ENCODE assay signal across 9 mouse cellular contexts in genomic region chr7:97429705-97430104, GRCm38 (mm10). TPM values are rescaled to one million over a fixed set of nuclear protein-coding genes. Genes with fewer than 3 reads are reported as not detected.
A peak's percentile ranks its signal among the peaks of the same experiment; 100 is the strongest.
DNase-seq lines count a peak whose midpoint lies in the region; ATAC-seq and TF ChIP-seq lines count a peak whose summit lies in the region.
"Had no signal": no experiment of that assay in that cellular context is flagged by ENCODE, and none has a peak within 500 bp of the region (broad histone marks: within the 10 kb centered on the region; RNA-seq: fewer than 3 reads in every experiment).

No protein-coding gene starts in this region.

- no peak overlapping the region for H3K4me3 ChIP-seq in lung, embryonic 14.5 days (ENCODE audit: low read depth, low read length)
- H3K4me3 ChIP-seq in hindbrain, embryonic 16.5 days (ENCODE audit: low read length), result no peak overlapping the region
- H3K4me3 ChIP-seq in stomach, embryonic 16.5 days (replicated peaks; ENCODE audit: low read length), result no peak overlapping the region
- H3K4me3 ChIP-seq: limb, embryonic 15.5 days had no signal

- H3K9ac ChIP-seq in lung, embryonic 14.5 days, result no peak overlapping the region
- no peak overlapping the region for H3K9ac ChIP-seq in hindbrain, embryonic 16.5 days (ENCODE audit: low read depth, low read length)
- H3K9ac ChIP-seq in stomach, embryonic 16.5 days (ENCODE audit: low read length), result no peak overlapping the region
- H3K9ac ChIP-seq: limb, embryonic 15.5 days had no signal

- H3K27ac ChIP-seq in lung, embryonic 14.5 days (ENCODE audit: low read depth), result no peak overlapping the region
- H3K27ac ChIP-seq in hindbrain, embryonic 16.5 days (ENCODE audit: low read depth, low read length), result no peak overlapping the region; the same call in 1 of the 2 replicates
- H3K27ac ChIP-seq in stomach, embryonic 16.5 days (ENCODE audit: low read length), result peak overlapping the region; percentile 78
- H3K27ac ChIP-seq: limb, embryonic 15.5 days had no signal

- H3K9me3 ChIP-seq in lung, embryonic 14.5 days (ENCODE audit: low read depth, low read length), result no peaks in the 10 kb centered on the region
- no peaks in the 10 kb centered on the region for H3K9me3 ChIP-seq in hindbrain, embryonic 16.5 days (ENCODE audit: control insufficient read depth, low read length)
- no peaks in the 10 kb centered on the region for H3K9me3 ChIP-seq in stomach, embryonic 16.5 days (replicated peaks; ENCODE audit: control insufficient read depth, low read length)
- H3K9me3 ChIP-seq: limb, embryonic 15.5 days had no signal

- 2% methylated on average over 5 of the region's 5 CpGs for WGBS in lung, embryonic 14.5 days
- 0% methylated on average over 5 of the region's 5 CpGs for WGBS in hindbrain, embryonic 16.5 days
- 2% methylated on average over 5 of the region's 5 CpGs for WGBS in stomach, embryonic 16.5 days

- peak; percentile 85 for DNase-seq in lung, embryonic 14.5 days
- no peak for DNase-seq in lung, postnatal 4 days
- peak; percentile 72 for DNase-seq in embryo, embryonic 10 days (ENCODE audit: low spot score)
- peak; percentile 42 for DNase-seq in lung, postnatal 36 days
- DNase-seq in urinary bladder, adult 2 months (ENCODE audit: low spot score), result no peak
- DNase-seq in c-Kit-positive CD71-positive TER-119-positive erythroid progenitor cells, embryonic 14.5 days (ENCODE audit: low spot score), result no peak

- H3K4me2 ChIP-seq in lung, embryonic 14.5 days, result no peak overlapping the region
- no peak overlapping the region for H3K4me2 ChIP-seq in hindbrain, embryonic 16.5 days (ENCODE audit: low read length)
- no peak overlapping the region for H3K4me2 ChIP-seq in stomach, embryonic 16.5 days (ENCODE audit: low read depth, low read length)
- H3K4me2 ChIP-seq: limb, embryonic 15.5 days had no signal

- no peaks in the 10 kb centered on the region for H3K36me3 ChIP-seq in lung, embryonic 14.5 days (ENCODE audit: insufficient read depth)
- H3K36me3 ChIP-seq in hindbrain, embryonic 16.5 days (ENCODE audit: control insufficient read depth, insufficient read depth, low read length), result no peaks in the 10 kb centered on the region
- H3K36me3 ChIP-seq in stomach, embryonic 16.5 days (ENCODE audit: control insufficient read depth, insufficient read depth, low read length), result no peaks in the 10 kb centered on the region
- H3K36me3 ChIP-seq: limb, embryonic 15.5 days had no signal

- peak; percentile 64; the same call in 1 of the 2 replicates for ATAC-seq in lung, embryonic 14.5 days (ENCODE audit: insufficient read depth)
- peak; percentile 66 for ATAC-seq in hindbrain, embryonic 16.5 days
- peak; percentile 81 for ATAC-seq in stomach, embryonic 16.5 days (ENCODE audit: insufficient read depth, low FRiP score)

- H3K27me3 ChIP-seq in lung, embryonic 14.5 days (ENCODE audit: insufficient read depth, low read length), result no peaks in the 10 kb centered on the region
- H3K27me3 ChIP-seq in hindbrain, embryonic 16.5 days (replicated peaks; ENCODE audit: control insufficient read depth, insufficient read depth, low read length), result no peaks in the 10 kb centered on the region
- no peaks in the 10 kb centered on the region for H3K27me3 ChIP-seq in stomach, embryonic 16.5 days (ENCODE audit: control insufficient read depth, insufficient read depth, low read length)
- H3K27me3 ChIP-seq: limb, embryonic 15.5 days had no signal

- no peak for TF ChIP-seq CTCF in lung, embryonic 14.5 days (IDR thresholded peaks at IDR 0.05; ENCODE audit: low read depth)

- peaks cover 8% of the 10 kb centered on the region; the same call in 1 of the 2 replicates for H3K4me1 ChIP-seq in lung, embryonic 14.5 days (ENCODE audit: insufficient read depth)
- peaks cover 10% of the 10 kb centered on the region for H3K4me1 ChIP-seq in hindbrain, embryonic 16.5 days (ENCODE audit: control insufficient read depth, insufficient read depth, low read depth, low read length)
- H3K4me1 ChIP-seq in stomach, embryonic 16.5 days (ENCODE audit: control insufficient read depth, insufficient read depth, low read length), result peaks cover 19% of the 10 kb centered on the region

RNA-seq across cellular contexts. Expression of gene Thrsp, which starts 12.2 kb away (rescaled TPM):
- polyA plus RNA-seq in lung, embryonic 14.5 days (2014; fragmentation: Nextera tagmentation; extraction: Ambion mirVana), result 0.58 and 0.61 TPM in 2 replicates
- polyA plus RNA-seq in hindbrain, embryonic 16.5 days (2015; fragmentation: Nextera tagmentation; extraction: Ambion mirVana), result 4.2 and 4.6 TPM in 2 replicates
- polyA plus RNA-seq in stomach, embryonic 16.5 days (2015; fragmentation: Nextera tagmentation; extraction: Ambion mirVana), result 1.2 and 4.1 TPM in 2 replicates
- 45.2 and 95.3 TPM in 2 replicates for polyA plus RNA-seq in urinary bladder, adult 2 months (2012; rRNA removed)

RNA-seq across cellular contexts. Expression of gene Kctd14, which starts 21.4 kb away (rescaled TPM):
- polyA plus RNA-seq in lung, embryonic 14.5 days (2014; fragmentation: Nextera tagmentation; extraction: Ambion mirVana), result 3.1 and 4.2 TPM in 2 replicates
- 1.2 and 1.8 TPM in 2 replicates for polyA plus RNA-seq in hindbrain, embryonic 16.5 days (2015; fragmentation: Nextera tagmentation; extraction: Ambion mirVana)
- 25.9 and 37.1 TPM in 2 replicates for polyA plus RNA-seq in stomach, embryonic 16.5 days (2015; fragmentation: Nextera tagmentation; extraction: Ambion mirVana)
- 1.2 and 1.4 TPM in 2 replicates for polyA plus RNA-seq in urinary bladder, adult 2 months (2012; rRNA removed)

RNA-seq across cellular contexts. Expression of gene Ndufc2, which starts 29.9 kb away (rescaled TPM):
- polyA plus RNA-seq in lung, embryonic 14.5 days (2014; fragmentation: Nextera tagmentation; extraction: Ambion mirVana), result 345 and 369 TPM in 2 replicates
- 431 and 501 TPM in 2 replicates for polyA plus RNA-seq in hindbrain, embryonic 16.5 days (2015; fragmentation: Nextera tagmentation; extraction: Ambion mirVana)
- 292 and 373 TPM in 2 replicates for polyA plus RNA-seq in stomach, embryonic 16.5 days (2015; fragmentation: Nextera tagmentation; extraction: Ambion mirVana)
- 148 and 154 TPM in 2 replicates for polyA plus RNA-seq in urinary bladder, adult 2 months (2012; rRNA removed)

RNA-seq across cellular contexts. Expression of gene Ints4, which starts 51.1 kb away (rescaled TPM):
- 53.1 and 62.0 TPM in 2 replicates for polyA plus RNA-seq in lung, embryonic 14.5 days (2014; fragmentation: Nextera tagmentation; extraction: Ambion mirVana)
- polyA plus RNA-seq in hindbrain, embryonic 16.5 days (2015; fragmentation: Nextera tagmentation; extraction: Ambion mirVana), result 43.3 and 50.1 TPM in 2 replicates
- 52.8 and 56.1 TPM in 2 replicates for polyA plus RNA-seq in stomach, embryonic 16.5 days (2015; fragmentation: Nextera tagmentation; extraction: Ambion mirVana)
- 52.5 and 53.3 TPM in 2 replicates for polyA plus RNA-seq in urinary bladder, adult 2 months (2012; rRNA removed)

RNA-seq across cellular contexts. Expression of gene Alg8, which starts 58.3 kb away (rescaled TPM):
- 42.4 and 45.1 TPM in 2 replicates for polyA plus RNA-seq in lung, embryonic 14.5 days (2014; fragmentation: Nextera tagmentation; extraction: Ambion mirVana)
- polyA plus RNA-seq in hindbrain, embryonic 16.5 days (2015; fragmentation: Nextera tagmentation; extraction: Ambion mirVana), result 13.1 and 14.5 TPM in 2 replicates
- 38.5 and 42.5 TPM in 2 replicates for polyA plus RNA-seq in stomach, embryonic 16.5 days (2015; fragmentation: Nextera tagmentation; extraction: Ambion mirVana)
- 11.0 and 14.4 TPM in 2 replicates for polyA plus RNA-seq in urinary bladder, adult 2 months (2012; rRNA removed)

Comparison
In these comparisons a context has a peak if more than half of its experiments do, and no peak if none do; other contexts are left out.
1. DNase-seq: peak in lung, embryonic 14.5 days (single experiment), embryo, embryonic 10 days (single experiment) and lung, postnatal 36 days (single experiment); none in lung, postnatal 4 days (0 of 2), urinary bladder, adult 2 months (single experiment) and c-Kit-positive CD71-positive TER-119-positive erythroid progenitor cells, embryonic 14.5 days (single experiment).
2. Peak in every context shown above with its lines, with median percentiles within 50 percentile points of each other: ATAC-seq.